Mouse (Mus musculus) neural tube, embryonic 13.5 days (tissue): ENCODE data around the gene Chst8. TPM values are rescaled to one million over a fixed set of nuclear protein-coding genes. Genes with fewer than 3 reads are reported as not detected.
A peak's percentile ranks its signal among the peaks of the same experiment; 100 is the strongest.

ENCODE experiments used
- ATAC-seq: fragments of 200-750 bp; cut with Nextera tagmentation; 2 replicates; pipeline ENCODE4 v1.8.0; 2017; ENCODE audit warnings: low read depth, mild to moderate bottlenecking, moderate TSS enrichment, moderate library complexity
- H3K27ac ChIP-seq: fragments of 300-500 bp; sonication (generic); replicated peaks from 2 replicates; pipeline ENCODE4 v1.5.1; 2015; ENCODE audit warnings: moderate library complexity, mild to moderate bottlenecking, inconsistent platforms
- H3K27me3 ChIP-seq: fragments of 300-500 bp; sonication (generic); 2 replicates; pipeline ENCODE4 v1.6.1; 2015; ENCODE audit warnings: mild to moderate bottlenecking, inconsistent platforms
- H3K36me3 ChIP-seq: fragments of 300-500 bp; sonication (generic); 2 replicates; pipeline ENCODE4 v1.6.1; 2015; ENCODE audit warnings: mild to moderate bottlenecking, inconsistent platforms
- H3K4me1 ChIP-seq: fragments of 300-500 bp; sonication (generic); replicated peaks from 2 replicates; pipeline ENCODE4 v1.6.1; 2015; ENCODE audit warnings: inconsistent platforms
- H3K4me2 ChIP-seq: fragments of 300-500 bp; sonication (generic); 2 replicates; pipeline ENCODE4 v1.6.1; 2015; ENCODE audit warnings: inconsistent platforms, mild to moderate bottlenecking, moderate library complexity
- H3K4me3 ChIP-seq: fragments of 300-500 bp; sonication (generic); 2 replicates; pipeline ENCODE4 v1.5.1; 2015; ENCODE audit warnings: mild to moderate bottlenecking, inconsistent platforms
- H3K9ac ChIP-seq: fragments of 300-500 bp; sonication (generic); 2 replicates; pipeline ENCODE4 v1.6.1; 2015; ENCODE audit warnings: moderate library complexity, mild to moderate bottlenecking, inconsistent platforms
- H3K9me3 ChIP-seq: fragments of 300-500 bp; sonication (generic); 2 replicates; pipeline ENCODE4 v1.6.1; 2016; ENCODE audit warnings: inconsistent platforms
- WGBS: fragments of 180-500 bp; shearing (Covaris S2); methylation state at CpG from one replicate; pipeline ENCODE4 v1.1.7; 2015; 5-methylcytosine and 5-hydroxymethylcytosine counted together
- polyA plus RNA-seq: library from polyadenylated mRNA; unstranded; fragments of >200 nt; fragmentation: Nextera tagmentation; extraction: Ambion mirVana; gene quantifications from 2 replicates; pipeline ENCODE4 v1.2.1, GENCODE M21; 2015

Gene Chst8
- 32.3 and 42.1 TPM in 2 replicates for polyA plus RNA-seq

DNA sequence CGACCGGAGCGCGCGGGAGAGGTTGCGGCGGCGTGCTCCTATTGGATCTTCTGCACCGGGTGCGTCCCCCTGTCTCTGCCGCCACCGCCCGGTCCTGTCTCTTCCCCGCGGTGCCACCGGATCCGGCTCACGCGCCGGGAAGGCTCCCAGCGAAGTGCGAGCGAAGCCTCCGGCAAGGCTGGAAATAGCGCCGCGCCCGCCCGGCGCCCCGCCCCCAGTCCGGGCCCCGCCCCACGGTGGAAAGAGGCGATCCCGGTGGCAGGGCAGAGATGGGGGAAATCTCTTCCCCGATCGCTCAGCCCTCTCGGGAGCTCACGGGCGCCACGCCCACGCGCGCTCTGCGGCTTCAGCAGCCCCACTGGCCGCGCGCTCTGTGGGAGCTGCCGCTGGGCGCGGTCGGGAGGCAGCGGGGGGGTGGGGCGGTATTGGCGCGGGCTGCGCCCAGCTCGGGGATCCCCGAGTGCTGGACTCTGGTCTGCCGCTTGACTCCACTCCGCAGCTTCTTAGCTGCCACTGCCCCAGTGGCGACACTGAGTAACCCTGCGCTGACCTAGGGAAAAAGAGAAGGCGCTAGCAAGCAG, at the start of gene Chst8:
TSS of gene Chst8 (minus strand) at position 181 of the 581 bp plus-strand sequence.
- peak within 1 kb of the TSS; percentile 83 for H3K4me2 ChIP-seq
- peaks cover 69% of the 10 kb centered on the region for H3K27me3 ChIP-seq
- peak within 1 kb of the TSS; percentile 74 for H3K27ac ChIP-seq
- WGBS, result under 1% methylated on average over 65 of the region's 65 CpGs
- peak within 1 kb of the TSS; percentile 76 for H3K9ac ChIP-seq
- peak; percentile 75 for ATAC-seq
- no peaks in the 10 kb centered on the region for H3K36me3 ChIP-seq
- H3K4me3 ChIP-seq, result peak within 1 kb of the TSS; percentile 64
- H3K4me1 ChIP-seq, result peaks cover 50% of the 10 kb centered on the region
- H3K9me3 ChIP-seq, result no peaks in the 10 kb centered on the region

DNA sequence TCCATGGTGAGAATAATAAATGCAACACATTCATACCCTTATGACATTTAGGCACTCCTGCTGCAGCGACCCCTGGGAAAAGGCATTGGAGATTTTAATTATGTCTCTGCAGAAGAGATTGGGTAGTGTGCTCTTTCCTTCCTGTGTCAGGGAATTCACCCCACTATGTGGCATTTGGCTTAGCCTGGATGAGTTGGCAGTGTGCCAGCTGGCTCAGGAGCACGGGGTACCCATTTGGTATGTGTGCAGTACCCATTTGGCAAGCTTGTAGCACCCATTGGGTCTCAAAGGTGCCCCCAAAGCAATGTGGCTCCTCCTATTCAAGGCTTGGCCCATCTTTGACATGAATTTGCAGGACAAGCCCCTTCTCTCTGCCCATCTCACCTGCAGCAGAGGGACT, 45.8 kb upstream of the Chst8 start:
- no peaks in the 10 kb centered on the region for H3K27me3 ChIP-seq
- ATAC-seq, result no peak

DNA sequence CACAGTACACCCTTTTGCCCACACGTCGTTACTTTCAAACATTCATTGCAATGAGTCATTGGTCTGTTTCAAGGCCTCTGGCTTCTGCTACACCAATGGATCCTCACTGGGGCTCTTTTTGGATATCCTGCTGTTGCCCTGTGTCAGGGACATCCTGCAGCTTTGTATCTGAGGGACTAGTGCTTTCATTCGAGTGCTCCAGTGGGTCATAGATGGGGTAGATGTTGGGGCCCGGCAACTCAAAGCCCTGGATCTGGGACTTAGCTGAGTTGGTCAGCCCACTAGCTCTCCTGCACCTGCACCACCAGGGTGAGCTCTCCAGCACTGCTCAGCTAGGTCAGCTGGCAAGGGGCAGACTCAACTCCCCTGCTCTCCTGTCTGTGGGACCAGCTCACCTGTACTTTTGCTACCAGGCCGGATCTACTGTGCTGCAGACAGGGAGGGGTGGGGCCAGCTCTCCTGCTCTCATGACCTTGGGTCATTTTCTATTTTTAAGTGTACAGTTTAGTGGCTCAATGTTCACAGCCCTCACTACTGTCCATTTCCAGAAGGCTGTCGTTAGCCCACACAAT, 42.4 kb upstream of the Chst8 start:
- no peak overlapping the region for H3K4me3 ChIP-seq
- no peak for ATAC-seq
- 0 out of 2 replicates have a peak, but pooled peaks cover under 1% of the 10 kb centered on the region for H3K9me3 ChIP-seq
- H3K9ac ChIP-seq, result no peak overlapping the region
- no peaks in the 10 kb centered on the region for H3K36me3 ChIP-seq
- H3K27ac ChIP-seq, result no peak overlapping the region
- H3K4me2 ChIP-seq, result no peak overlapping the region
- no peaks in the 10 kb centered on the region for H3K27me3 ChIP-seq
- 89% methylated on average over 6 of the region's 6 CpGs for WGBS
- peaks cover 8% of the 10 kb centered on the region for H3K4me1 ChIP-seq

More for the DNA sequence above, 45.8 kb upstream of the Chst8 start:
- Histone ChIP-seq H3K27ac (peak overlapping the region; percentile 59; the same call in 1 of the 2 replicates), H3K9ac (no peak overlapping the region), H3K4me3 (no peak overlapping the region), H3K36me3 (no peaks in the 10 kb centered on the region), H3K4me1 (peaks cover 8% of the 10 kb centered on the region), H3K4me2 (no peak overlapping the region), H3K9me3 (no peaks in the 10 kb centered on the region)
- WGBS, result 63% methylated on average over 2 of the region's 2 CpGs

DNA sequence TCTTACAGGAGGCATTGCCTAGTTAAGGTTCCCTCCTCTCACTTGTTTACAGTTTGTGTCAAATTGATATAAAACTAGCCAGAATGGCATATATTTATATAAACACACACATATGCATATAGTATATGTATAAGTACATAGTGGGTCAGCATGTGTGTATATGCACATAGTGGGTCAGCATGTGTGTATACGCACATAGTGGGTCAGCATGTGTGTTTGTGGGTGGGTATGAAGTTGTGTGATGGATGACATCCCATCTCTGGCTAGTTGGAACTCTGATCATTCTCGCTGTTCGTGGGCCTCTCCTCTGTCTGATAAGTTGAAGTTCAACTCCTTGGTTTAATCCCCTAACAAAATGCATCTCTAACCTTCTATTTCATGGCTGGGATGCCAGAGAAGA, 40.9 kb upstream of the Chst8 start:
- Histone ChIP-seq H3K4me2 (no peak overlapping the region), H3K27me3 (no peaks in the 10 kb centered on the region), H3K4me1 (peaks cover 6% of the 10 kb centered on the region), H3K9me3 (0 out of 2 replicates have a peak, but pooled peaks cover 3% of the 10 kb centered on the region), H3K27ac (no peak overlapping the region), H3K9ac (no peak overlapping the region), H3K4me3 (no peak overlapping the region), H3K36me3 (no peaks in the 10 kb centered on the region)
- no peak for ATAC-seq
- WGBS, result 87% methylated on average over 3 of the region's 3 CpGs

DNA sequence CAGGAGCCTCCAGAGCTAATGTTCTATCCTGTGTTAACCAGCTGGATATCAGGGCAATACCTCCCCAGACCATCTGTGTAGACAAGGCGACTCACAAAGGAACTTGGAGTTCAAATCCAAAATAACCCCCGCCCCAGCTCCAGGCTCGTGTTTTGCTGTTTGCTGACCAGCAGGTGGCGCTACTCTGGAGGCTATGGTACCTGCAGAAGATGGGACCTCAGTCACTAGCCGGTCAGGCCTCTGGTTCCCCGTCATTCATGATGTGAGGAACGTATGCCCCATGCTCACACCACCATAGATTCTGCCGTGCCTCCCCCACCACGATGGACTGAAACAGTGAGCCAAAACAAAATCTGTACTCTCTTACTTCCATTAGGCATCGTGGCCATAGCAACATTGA, 37.1 kb upstream of the Chst8 start:
- ATAC-seq, result no peak
- H3K4me2 ChIP-seq, result no peak overlapping the region
- no peak overlapping the region for H3K27ac ChIP-seq
- peaks cover 11% of the 10 kb centered on the region for H3K4me1 ChIP-seq
- no peak overlapping the region for H3K9ac ChIP-seq
- H3K27me3 ChIP-seq, result no peaks in the 10 kb centered on the region
- H3K36me3 ChIP-seq, result no peaks in the 10 kb centered on the region
- 40% methylated on average over 10 of the region's 10 CpGs for WGBS
- H3K4me3 ChIP-seq, result no peak overlapping the region
- 0 out of 2 replicates have a peak, but pooled peaks cover 3% of the 10 kb centered on the region for H3K9me3 ChIP-seq

DNA sequence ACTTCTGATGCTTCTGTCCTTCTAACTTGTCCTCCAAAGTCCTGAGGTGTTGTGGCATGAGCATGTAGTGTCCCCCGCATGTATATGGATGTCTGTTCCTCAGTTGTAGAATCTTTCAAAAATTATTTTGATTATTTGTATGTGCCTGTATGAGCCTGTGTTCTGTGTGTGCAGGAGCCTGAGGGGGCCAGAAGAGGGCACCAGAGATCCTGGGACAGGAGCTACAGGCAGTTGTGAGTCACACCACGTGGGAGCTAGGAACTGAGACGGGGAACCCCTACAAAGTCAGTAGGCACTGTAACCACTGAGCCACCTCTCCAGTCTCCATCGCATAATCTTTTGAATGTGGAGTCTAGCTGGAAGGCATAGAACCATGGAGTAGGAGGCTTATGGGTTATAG, 36.3 kb upstream of the Chst8 start:
- 0 out of 2 replicates have a peak, but pooled peaks cover 3% of the 10 kb centered on the region for H3K9me3 ChIP-seq
- H3K27ac ChIP-seq, result no peak overlapping the region
- peaks cover 11% of the 10 kb centered on the region for H3K4me1 ChIP-seq
- no peak for ATAC-seq
- no peaks in the 10 kb centered on the region for H3K27me3 ChIP-seq
- no peaks in the 10 kb centered on the region for H3K36me3 ChIP-seq
- WGBS, result 91% methylated on average over 4 of the region's 4 CpGs
- no peak overlapping the region for H3K9ac ChIP-seq
- no peak overlapping the region for H3K4me3 ChIP-seq
- no peak overlapping the region for H3K4me2 ChIP-seq

DNA sequence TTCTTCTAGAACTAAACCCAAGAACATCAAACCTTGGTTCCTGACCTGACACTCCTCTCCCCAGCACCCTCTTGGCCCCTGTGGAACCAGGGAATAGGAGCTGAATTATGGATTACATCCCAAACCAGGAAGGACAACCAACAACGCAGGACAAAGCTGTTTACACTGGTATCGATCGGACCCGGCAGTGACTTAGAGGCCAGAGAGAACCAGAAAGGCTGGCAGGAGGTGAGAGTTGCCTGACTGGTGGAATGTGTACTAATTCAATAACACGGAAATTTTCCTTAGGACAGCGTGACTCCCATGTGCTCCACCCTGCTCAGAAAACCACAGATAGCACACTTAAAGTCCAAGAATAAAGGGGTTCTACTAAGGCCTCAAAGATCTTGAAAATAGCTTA, 35.4 kb upstream of the Chst8 start:
- no peak overlapping the region for H3K9ac ChIP-seq
- no peak for ATAC-seq
- H3K4me3 ChIP-seq, result no peak overlapping the region
- H3K27me3 ChIP-seq, result no peaks in the 10 kb centered on the region
- no peak overlapping the region for H3K27ac ChIP-seq
- H3K4me1 ChIP-seq, result peaks cover 11% of the 10 kb centered on the region
- WGBS, result 86% methylated on average over 6 of the region's 6 CpGs
- H3K9me3 ChIP-seq, result 0 out of 2 replicates have a peak, but pooled peaks cover 3% of the 10 kb centered on the region
- H3K4me2 ChIP-seq, result no peak overlapping the region
- H3K36me3 ChIP-seq, result no peaks in the 10 kb centered on the region

DNA sequence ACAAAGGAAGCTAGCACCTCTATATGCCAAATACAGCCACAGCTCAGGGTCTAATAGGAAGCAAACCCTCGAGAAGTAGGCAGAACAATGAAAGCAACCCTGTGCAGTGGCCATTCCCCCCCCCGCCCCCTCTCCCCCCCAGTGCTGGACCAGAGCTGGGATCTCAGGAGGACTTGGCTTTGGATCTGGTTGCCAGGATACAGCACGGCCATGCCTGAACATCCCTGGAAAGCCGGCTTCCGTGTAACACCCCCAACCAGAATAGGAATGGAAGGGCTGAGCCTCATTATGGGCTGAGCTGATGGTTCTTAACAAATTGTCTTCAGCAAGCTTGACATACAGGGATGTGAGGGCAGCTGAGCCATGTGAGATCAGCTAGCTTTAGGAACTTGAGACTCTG, 34.9 kb upstream of the Chst8 start:
- peaks cover 11% of the 10 kb centered on the region for H3K4me1 ChIP-seq
- H3K4me2 ChIP-seq, result no peak overlapping the region
- 0 out of 2 replicates have a peak, but pooled peaks cover 3% of the 10 kb centered on the region for H3K9me3 ChIP-seq
- no peak overlapping the region for H3K4me3 ChIP-seq
- no peaks in the 10 kb centered on the region for H3K27me3 ChIP-seq
- ATAC-seq, result peak; percentile 88
- no peak overlapping the region for H3K27ac ChIP-seq
- H3K9ac ChIP-seq, result no peak overlapping the region
- WGBS, result 31% methylated on average over 5 of the region's 5 CpGs
- H3K36me3 ChIP-seq, result no peaks in the 10 kb centered on the region

DNA sequence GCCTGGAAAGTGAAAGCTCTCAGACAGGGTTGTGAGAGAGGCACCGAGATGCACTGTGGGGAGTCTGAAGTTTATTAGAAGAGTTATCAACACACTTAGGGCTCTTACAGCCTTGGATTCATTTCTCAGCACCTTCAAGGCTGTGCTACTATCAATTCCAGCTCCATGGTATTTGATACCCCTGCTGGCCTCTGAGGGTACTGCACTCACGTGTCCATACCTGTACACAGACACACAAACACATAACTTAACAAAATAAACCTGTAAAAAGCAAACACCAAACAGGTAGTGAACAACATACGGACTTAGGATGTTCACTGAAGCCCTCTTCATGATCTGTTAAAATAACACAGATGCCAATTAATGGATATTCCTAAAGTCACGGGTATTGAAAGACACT, 26.2 kb upstream of the Chst8 start:
- 87% methylated on average over 4 of the region's 4 CpGs for WGBS
- H3K27ac ChIP-seq, result no peak overlapping the region
- H3K9ac ChIP-seq, result no peak overlapping the region
- H3K27me3 ChIP-seq, result no peaks in the 10 kb centered on the region
- H3K36me3 ChIP-seq, result no peaks in the 10 kb centered on the region
- no peak overlapping the region for H3K4me2 ChIP-seq
- H3K9me3 ChIP-seq, result no peaks in the 10 kb centered on the region
- no peak overlapping the region for H3K4me3 ChIP-seq
- ATAC-seq, result no peak
- H3K4me1 ChIP-seq, result no peaks in the 10 kb centered on the region

DNA sequence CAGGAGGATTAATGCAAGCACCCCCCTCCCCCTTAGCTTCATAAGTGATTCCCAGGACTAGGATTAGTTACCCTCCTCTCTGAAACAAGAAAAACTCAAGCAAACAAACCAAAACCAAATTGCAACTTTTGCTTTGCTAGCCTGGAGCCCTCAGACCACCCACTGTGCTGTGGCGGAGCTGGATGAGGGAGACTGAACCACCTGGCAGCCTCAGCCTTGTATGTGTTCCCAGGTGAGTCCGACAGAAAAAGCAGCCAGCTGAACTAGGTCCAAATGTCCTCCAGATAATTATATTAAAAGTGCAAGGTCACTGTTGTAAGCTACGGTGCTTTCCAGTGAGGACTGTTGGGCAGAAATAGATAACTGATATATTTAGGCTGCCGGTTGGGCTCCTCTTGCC, 25.7 kb upstream of the Chst8 start:
- Histone ChIP-seq H3K9ac (no peak overlapping the region), H3K27me3 (no peaks in the 10 kb centered on the region), H3K4me1 (no peaks in the 10 kb centered on the region), H3K4me2 (no peak overlapping the region), H3K9me3 (no peaks in the 10 kb centered on the region), H3K4me3 (no peak overlapping the region), H3K27ac (no peak overlapping the region), H3K36me3 (no peaks in the 10 kb centered on the region)
- WGBS, result 89% methylated on average over 4 of the region's 4 CpGs
- ATAC-seq, result no peak

DNA sequence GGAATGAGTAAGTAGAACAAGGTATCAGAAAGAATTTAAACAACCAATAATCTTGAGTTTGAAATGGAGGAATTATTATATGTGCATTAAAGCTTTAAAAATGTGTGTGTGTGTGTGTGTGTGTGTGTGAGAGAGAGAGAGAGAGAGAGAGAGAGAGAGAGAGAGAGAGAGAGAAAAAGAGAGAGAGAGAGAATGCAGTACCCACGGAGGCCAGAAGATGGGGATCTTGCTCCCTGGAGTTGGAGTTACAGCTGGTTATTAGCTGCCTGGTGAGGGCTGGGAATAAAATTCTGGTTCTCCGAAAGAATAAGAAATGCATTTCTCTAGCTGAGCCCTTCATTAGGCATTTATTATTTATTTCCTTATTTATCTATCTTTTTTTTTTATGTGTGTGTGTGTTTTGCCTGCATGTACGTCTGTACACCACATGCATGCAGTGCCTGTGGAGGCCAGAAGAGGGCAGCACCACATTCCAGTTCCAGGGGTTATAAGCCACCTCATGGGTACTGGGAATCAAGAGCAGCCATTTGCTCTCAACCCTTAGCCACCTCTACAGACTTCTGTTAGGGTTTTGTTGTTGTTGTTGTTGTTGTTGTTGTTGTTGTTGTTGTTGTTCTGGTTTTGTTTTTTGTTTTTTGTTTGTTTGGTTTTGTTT, 13.9 kb upstream of the Chst8 start:
- Histone ChIP-seq H3K27ac (no peak overlapping the region), H3K4me1 (no peaks in the 10 kb centered on the region), H3K27me3 (no peaks in the 10 kb centered on the region), H3K36me3 (no peaks in the 10 kb centered on the region), H3K9ac (no peak overlapping the region), H3K4me3 (no peak overlapping the region), H3K4me2 (no peak overlapping the region), H3K9me3 (peaks cover 3% of the 10 kb centered on the region; the same call in 1 of the 2 replicates)
- ATAC-seq, result no peak
- 40% methylated on average over 3 of the region's 3 CpGs for WGBS

DNA sequence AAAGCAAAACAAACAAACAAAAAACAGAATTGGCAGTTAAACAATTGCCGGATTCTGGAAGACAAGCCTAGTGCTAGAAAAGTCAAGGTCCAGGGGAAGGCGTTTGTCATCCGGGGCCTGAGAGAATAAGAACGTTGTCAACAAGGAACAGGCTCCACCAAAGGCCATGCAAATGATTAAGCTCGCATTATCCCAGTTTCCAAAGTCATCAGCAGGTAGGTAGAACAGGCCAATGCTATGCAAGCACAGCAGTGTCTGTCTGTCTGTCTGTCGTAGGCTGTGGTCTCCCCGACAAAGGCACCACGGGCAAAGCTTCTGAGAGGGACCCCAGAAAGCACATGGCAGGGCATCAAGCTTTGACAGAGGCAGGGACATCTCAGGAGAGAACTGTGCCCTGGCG, 9.1 kb upstream of the Chst8 start:
- Histone ChIP-seq H3K36me3 (no peaks in the 10 kb centered on the region), H3K27me3 (no peaks in the 10 kb centered on the region), H3K27ac (no peak overlapping the region), H3K4me1 (peaks cover 6% of the 10 kb centered on the region), H3K4me3 (no peak overlapping the region), H3K4me2 (no peak overlapping the region), H3K9ac (no peak overlapping the region), H3K9me3 (peaks cover 2% of the 10 kb centered on the region; the same call in 1 of the 2 replicates)
- 88% methylated on average over 9 of the region's 9 CpGs for WGBS
- ATAC-seq, result no peak
